Mouse (Mus musculus): ENCODE results near the gene Ccdc187. TPM values are rescaled to one million over a fixed set of nuclear protein-coding genes. Genes with fewer than 3 reads are reported as not detected.

Gene Ccdc187
- not detected for polyA plus RNA-seq (2012; fragmentation: generic; extraction: Trizol)
- long read RNA-seq, experiment 1, result 0 reads
- long read RNA-seq, experiment 2, result 0 reads

DNA sequence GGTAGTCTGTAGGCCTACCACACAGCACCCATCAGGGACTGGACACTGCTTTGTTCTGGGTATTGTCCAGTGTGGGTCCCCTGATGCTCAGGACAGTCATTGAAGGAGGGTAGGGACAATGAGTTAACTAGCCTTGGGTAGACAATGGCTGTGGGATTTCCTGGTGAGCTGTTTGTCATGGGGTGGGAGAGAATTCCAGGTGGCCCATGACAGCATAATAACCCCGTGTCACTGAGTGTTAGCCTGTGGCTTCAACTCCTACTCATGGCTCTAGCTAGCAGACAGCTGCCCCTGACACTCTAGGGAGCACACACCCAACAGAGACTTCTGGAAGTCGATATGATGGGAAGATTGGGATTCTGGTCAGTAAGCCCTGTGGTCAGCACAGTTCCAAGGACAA lies at the start of gene Ccdc187:
TSS of gene Ccdc187 (minus strand) at position 101 of the 400 bp plus-strand sequence.
- TF ChIP-seq MYOG (IDR thresholded peaks at IDR 0.05; ENCODE audit: control insufficient read depth, extremely low read depth, insufficient read length) (no peak), FOSL1 (IDR thresholded peaks at IDR 0.05; ENCODE audit: insufficient read depth, low read length, poor library complexity, severe bottlenecking) (no peak), MYOD1 (IDR thresholded peaks at IDR 0.05; ENCODE audit: control insufficient read depth, insufficient read length, low read depth) (no peak), CEBPB (IDR thresholded peaks at IDR 0.05; ENCODE audit: low read depth) (no peak), MAX (IDR thresholded peaks at IDR 0.05) (no peak)
- Histone ChIP-seq H3K79me3 (ENCODE audit: low read depth) (no peaks in the 10 kb centered on the region), H3K4me3 (ENCODE audit: insufficient read depth, poor library complexity, severe bottlenecking) (no peak within 1 kb of the TSS), H3ac (ENCODE audit: control insufficient read depth, insufficient read length, low read depth) (no peak within 1 kb of the TSS), H3K27me3 (ENCODE audit: control insufficient read depth, insufficient read depth, insufficient read length) (peaks cover 30% of the 10 kb centered on the region), H3K36me3 (ENCODE audit: control insufficient read depth, insufficient read depth) (no peaks in the 10 kb centered on the region), H3K79me2 (ENCODE audit: control insufficient read depth, insufficient read depth) (no peaks in the 10 kb centered on the region)

DNA sequence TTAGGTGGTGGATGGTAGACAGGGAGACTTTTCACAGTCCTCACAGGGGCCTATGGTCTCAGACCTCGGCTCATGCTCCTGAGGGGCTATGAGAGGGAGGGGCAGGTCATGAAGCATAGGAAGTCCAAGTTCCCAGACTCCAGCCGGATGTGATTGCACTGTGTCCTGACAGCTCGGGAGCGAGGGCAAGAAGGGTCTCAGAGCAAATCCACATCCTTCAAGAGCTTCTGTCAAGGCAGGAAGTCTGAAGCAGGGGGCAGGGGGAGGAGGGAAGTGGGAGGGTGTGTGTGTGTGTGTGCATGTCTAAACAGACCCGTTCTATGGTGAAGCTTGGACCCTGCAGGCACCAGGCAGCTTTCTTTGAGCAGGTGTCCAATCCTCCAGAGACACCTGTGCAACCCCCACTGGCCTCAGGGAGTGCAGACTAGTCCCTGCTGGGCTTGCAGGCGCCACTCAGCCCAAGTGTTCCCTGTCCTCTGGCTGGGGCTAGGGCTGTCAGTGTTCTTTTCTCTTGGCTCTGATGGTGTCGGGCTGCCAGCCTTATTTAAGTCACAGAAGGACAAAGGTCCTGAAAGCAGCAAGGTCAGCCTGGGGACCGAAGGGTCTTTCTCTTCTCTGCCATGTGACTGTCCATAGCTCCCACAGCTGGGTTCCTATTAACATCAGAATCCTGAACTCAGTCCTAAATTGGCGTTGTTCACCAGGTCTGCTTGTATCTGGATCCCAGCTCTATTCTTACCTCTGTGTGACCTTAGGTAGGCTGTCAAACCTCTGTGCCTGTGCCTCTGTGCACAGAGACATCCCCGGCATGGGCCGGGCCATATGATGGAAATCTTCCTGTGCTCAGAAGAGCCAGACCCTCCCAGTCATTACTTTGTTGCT lies 48.5 kb upstream of the Ccdc187 start:
- Histone ChIP-seq H3ac (ENCODE audit: control insufficient read depth, insufficient read length, low read depth) (no peak overlapping the region), H3K79me2 (ENCODE audit: control insufficient read depth, insufficient read depth) (no peaks in the 10 kb centered on the region), H3K36me3 (ENCODE audit: control insufficient read depth, insufficient read depth) (peaks cover 12% of the 10 kb centered on the region), H3K4me3 (ENCODE audit: insufficient read depth, poor library complexity, severe bottlenecking) (no peak overlapping the region), H3K27me3 (ENCODE audit: control insufficient read depth, insufficient read depth, insufficient read length) (no peaks in the 10 kb centered on the region), H3K79me3 (ENCODE audit: low read depth) (no peaks in the 10 kb centered on the region)
- TF ChIP-seq MYOG (IDR thresholded peaks at IDR 0.05; ENCODE audit: control insufficient read depth, extremely low read depth, insufficient read length), result no peak
- TF ChIP-seq USF1 (IDR thresholded peaks at IDR 0.05; ENCODE audit: low read depth), result no peak

DNA sequence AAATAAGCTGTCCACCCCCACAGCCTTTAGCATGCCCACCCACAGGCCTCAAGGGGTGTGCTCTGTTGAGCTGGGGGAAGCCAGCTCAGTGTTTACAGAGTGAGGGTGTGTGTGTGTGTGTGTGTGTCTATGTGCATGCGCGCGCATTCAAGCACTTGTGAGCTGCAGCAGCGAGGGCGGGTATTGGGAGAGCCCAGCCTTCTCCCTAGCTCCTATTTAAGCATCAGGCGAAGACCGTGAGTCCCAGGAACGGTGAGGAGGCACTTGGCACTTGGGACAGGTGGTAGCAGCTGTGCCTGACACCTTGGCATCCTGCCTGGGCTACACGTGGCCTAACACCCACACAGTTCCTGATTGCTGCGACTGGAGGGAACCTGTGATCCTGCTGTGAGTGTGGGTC lies 47.7 kb upstream of the Ccdc187 start:
- Histone ChIP-seq H3K4me3 (ENCODE audit: insufficient read depth, poor library complexity, severe bottlenecking) (no peak overlapping the region), H3K79me2 (ENCODE audit: control insufficient read depth, insufficient read depth) (no peaks in the 10 kb centered on the region), H3K36me3 (ENCODE audit: control insufficient read depth, insufficient read depth) (peaks cover 12% of the 10 kb centered on the region), H3ac (ENCODE audit: control insufficient read depth, insufficient read length, low read depth) (no peak overlapping the region), H3K27me3 (ENCODE audit: control insufficient read depth, insufficient read depth, insufficient read length) (no peaks in the 10 kb centered on the region), H3K79me3 (ENCODE audit: low read depth) (no peaks in the 10 kb centered on the region)
- TF ChIP-seq MYOD1 (IDR thresholded peaks at IDR 0.05; ENCODE audit: control insufficient read depth, insufficient read length, low read depth) (peak; percentile 66), CTCF (IDR thresholded peaks at IDR 0.05; ENCODE audit: control insufficient read depth, insufficient read depth, insufficient read length) (no peak), USF1 (IDR thresholded peaks at IDR 0.05; ENCODE audit: low read depth) (peak; percentile 4), FOSL1 (IDR thresholded peaks at IDR 0.05; ENCODE audit: insufficient read depth, low read length, poor library complexity, severe bottlenecking) (no peak), CEBPB (IDR thresholded peaks at IDR 0.05; ENCODE audit: low read depth) (no peak)

DNA sequence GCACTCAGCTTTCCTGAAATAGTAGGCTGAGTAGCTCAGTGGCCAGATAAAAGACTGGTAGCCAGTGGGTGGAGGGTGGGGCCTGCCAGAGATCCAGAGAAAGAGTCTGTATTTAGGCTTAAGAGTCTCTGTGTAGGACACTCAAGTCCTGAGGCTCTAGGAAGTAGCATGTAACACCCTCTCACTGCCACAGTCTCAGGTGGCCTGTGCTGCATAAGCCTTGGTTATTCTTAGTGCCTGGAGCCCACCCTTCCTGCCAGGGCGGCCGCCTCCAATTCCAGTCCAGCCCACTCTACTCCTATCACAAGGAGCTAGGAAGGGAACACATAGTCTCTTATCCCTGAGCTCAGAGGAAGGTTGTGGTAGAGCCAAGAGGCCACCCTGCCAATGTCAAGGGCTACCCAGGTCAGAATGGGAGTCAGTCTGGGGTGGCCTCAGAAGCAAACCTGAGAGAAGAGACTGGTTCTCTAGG lies 47.2 kb upstream of the Ccdc187 start:
- H3K4me3 ChIP-seq (ENCODE audit: insufficient read depth, poor library complexity, severe bottlenecking), result no peak overlapping the region
- H3K27me3 ChIP-seq (ENCODE audit: control insufficient read depth, insufficient read depth, insufficient read length), result no peaks in the 10 kb centered on the region
- peaks cover 12% of the 10 kb centered on the region for H3K36me3 ChIP-seq (ENCODE audit: control insufficient read depth, insufficient read depth)
- no peaks in the 10 kb centered on the region for H3K79me3 ChIP-seq (ENCODE audit: low read depth)
- TF ChIP-seq USF1 (IDR thresholded peaks at IDR 0.05; ENCODE audit: low read depth) (no peak), MAX (IDR thresholded peaks at IDR 0.05) (no peak), MYOD1 (IDR thresholded peaks at IDR 0.05; ENCODE audit: control insufficient read depth, insufficient read length, low read depth) (no peak), CEBPB (IDR thresholded peaks at IDR 0.05; ENCODE audit: low read depth) (no peak), MYOG (IDR thresholded peaks at IDR 0.05; ENCODE audit: control insufficient read depth, extremely low read depth, insufficient read length) (no peak), CTCF (IDR thresholded peaks at IDR 0.05; ENCODE audit: control insufficient read depth, insufficient read depth, insufficient read length) (no peak), FOSL1 (IDR thresholded peaks at IDR 0.05; ENCODE audit: insufficient read depth, low read length, poor library complexity, severe bottlenecking) (no peak)
- H3K79me2 ChIP-seq (ENCODE audit: control insufficient read depth, insufficient read depth), result no peaks in the 10 kb centered on the region
- no peak overlapping the region for H3ac ChIP-seq (ENCODE audit: control insufficient read depth, insufficient read length, low read depth)

DNA sequence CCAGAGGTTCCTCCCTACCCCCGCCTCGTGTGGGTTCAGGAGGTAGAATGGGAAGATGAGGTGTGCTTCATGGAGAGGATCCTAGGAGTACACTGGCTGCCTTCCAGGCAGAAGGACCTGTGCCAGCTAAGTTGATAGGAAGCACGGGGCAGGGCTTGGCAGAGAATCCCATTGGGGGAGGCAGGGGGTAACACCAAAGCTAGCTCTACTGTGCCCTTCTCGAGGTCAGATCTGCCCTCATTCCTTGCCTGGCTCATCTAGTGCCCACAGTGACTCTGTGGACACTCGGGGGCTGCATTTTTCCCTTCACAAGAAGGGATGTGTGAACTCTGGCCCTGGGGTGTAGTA lies 44.8 kb upstream of the Ccdc187 start:
- no peak overlapping the region for H3K4me3 ChIP-seq (ENCODE audit: insufficient read depth, poor library complexity, severe bottlenecking)
- TF ChIP-seq FOSL1 (IDR thresholded peaks at IDR 0.05; ENCODE audit: insufficient read depth, low read length, poor library complexity, severe bottlenecking) (no peak), MAX (IDR thresholded peaks at IDR 0.05) (no peak), CTCF (IDR thresholded peaks at IDR 0.05; ENCODE audit: control insufficient read depth, insufficient read depth, insufficient read length) (no peak), USF1 (IDR thresholded peaks at IDR 0.05; ENCODE audit: low read depth) (no peak), MYOD1 (IDR thresholded peaks at IDR 0.05; ENCODE audit: control insufficient read depth, insufficient read length, low read depth) (no peak), MYOG (IDR thresholded peaks at IDR 0.05; ENCODE audit: control insufficient read depth, extremely low read depth, insufficient read length) (no peak), CEBPB (IDR thresholded peaks at IDR 0.05; ENCODE audit: low read depth) (no peak)
- H3ac ChIP-seq (ENCODE audit: control insufficient read depth, insufficient read length, low read depth), result no peak overlapping the region
- H3K27me3 ChIP-seq (ENCODE audit: control insufficient read depth, insufficient read depth, insufficient read length), result no peaks in the 10 kb centered on the region
- no peaks in the 10 kb centered on the region for H3K79me2 ChIP-seq (ENCODE audit: control insufficient read depth, insufficient read depth)
- H3K79me3 ChIP-seq (ENCODE audit: low read depth), result no peaks in the 10 kb centered on the region
- H3K36me3 ChIP-seq (ENCODE audit: control insufficient read depth, insufficient read depth), result peaks cover 3% of the 10 kb centered on the region

Data from C2C12 (cell line).